Mouse (Mus musculus): ENCODE data around the gene Cym. TPM values are rescaled to one million over a fixed set of nuclear protein-coding genes. Genes with fewer than 3 reads are reported as not detected.

Cym gene
- polyA plus RNA-seq, 1 experiment from 2014 or later: not detected

GRCm38 (mm10) chr3:107162741-107163140, 58.8 kb downstream of the Cym start:
- ATAC-seq (ENCODE audit: low FRiP score, low TSS enrichment): no peak
- no peak overlapping the region for H3K27ac ChIP-seq (ENCODE audit: low read depth, low read length)
- H3K9me3 ChIP-seq (ENCODE audit: control insufficient read depth, low read length): no peaks in the 10 kb centered on the region
- H3K4me3 ChIP-seq (ENCODE audit: low read length): no peak overlapping the region
- 88% methylated on average over 2 of the region's 2 CpGs for WGBS
- no peaks in the 10 kb centered on the region for H3K36me3 ChIP-seq (ENCODE audit: control insufficient read depth, insufficient read depth, low read length)
- no peak overlapping the region for H3K9ac ChIP-seq (ENCODE audit: low read depth, low read length)
- peaks cover 3% of the 10 kb centered on the region; the same call in 1 of the 2 replicates for H3K4me1 ChIP-seq (ENCODE audit: control insufficient read depth, insufficient read depth, low read length)
- no peak overlapping the region for H3K4me2 ChIP-seq (replicated peaks; ENCODE audit: low read depth, low read length)
- peaks cover 8% of the 10 kb centered on the region for H3K27me3 ChIP-seq (ENCODE audit: control insufficient read depth, insufficient read depth, low read length)

Other genes with a start within 250 kb of the Cym start
- gene Kcna3, start 185.6 kb downstream of the Cym start, polyA plus RNA-seq (2014; fragmentation: Nextera tagmentation; extraction: Ambion mirVana): 0.91 and 1.6 TPM in 2 replicates
- gene Kcna2, start 120.6 kb downstream of the Cym start, polyA plus RNA-seq (2014; fragmentation: Nextera tagmentation; extraction: Ambion mirVana): 0.08 and 0.20 TPM in 2 replicates
- gene Kcna10, start 38.7 kb downstream of the Cym start, polyA plus RNA-seq (2014; fragmentation: Nextera tagmentation; extraction: Ambion mirVana): not detected in 2 replicates
- gene A630076J17Rik, start 8.9 kb upstream of the Cym start, polyA plus RNA-seq (2014; fragmentation: Nextera tagmentation; extraction: Ambion mirVana): not detected in 2 replicates
- gene Prok1, start 18.0 kb upstream of the Cym start, polyA plus RNA-seq (2014; fragmentation: Nextera tagmentation; extraction: Ambion mirVana): 0.09 TPM in 1 of 2 replicates, not detected in the other
- 190 and 230 TPM in 2 replicates for gene Lamtor5, start 57.1 kb upstream of the Cym start, polyA plus RNA-seq (2014; fragmentation: Nextera tagmentation; extraction: Ambion mirVana)
- gene Slc16a4, start 69.5 kb upstream of the Cym start, polyA plus RNA-seq (2014; fragmentation: Nextera tagmentation; extraction: Ambion mirVana): 4.4 and 5.1 TPM in 2 replicates
- gene Rbm15, start 111.9 kb upstream of the Cym start, polyA plus RNA-seq (2014; fragmentation: Nextera tagmentation; extraction: Ambion mirVana): 20.9 and 21.0 TPM in 2 replicates
- 0.16 TPM in 1 of 2 replicates, not detected in the other for gene Kcnc4, start 237.8 kb upstream of the Cym start, polyA plus RNA-seq (2014; fragmentation: Nextera tagmentation; extraction: Ambion mirVana)

All from kidney, embryonic 14.5 days (tissue).